Mouse (Mus musculus): ENCODE data around the gene Disp1. TPM values are rescaled to one million over a fixed set of nuclear protein-coding genes. Genes with fewer than 3 reads are reported as not detected.

Gene Disp1
- total RNA-seq, 2 experiments from 2014 or later, result 3.8 to 3.9 TPM

Small RNA genes lying within 50 kb of the gene (microRNA-seq; reads per million reads assigned to microRNA genes)
- not detected for gene Gm24975

Other genes starting within 250 kb of the Disp1 start
- gene Aida, start 75.1 kb upstream of the Disp1 start, total RNA-seq (2021), result 10 to 100 TPM; 56.4 to 61.4 TPM
- 10 to 100 TPM; 62.3 to 64.8 TPM for gene Brox, start 75.7 kb upstream of the Disp1 start, total RNA-seq (2021)
- gene Mia3, start 148.0 kb upstream of the Disp1 start, total RNA-seq (2021), result 100 to 1,000 TPM; 279 to 289 TPM
- 10 to 100 TPM; 16.0 to 17.5 TPM for gene Taf1a, start 167.5 kb upstream of the Disp1 start, total RNA-seq (2021)
- gene Hhipl2, start 196.7 kb upstream of the Disp1 start, total RNA-seq (2021), result under 1 TPM in 1 of 2 experiments, not detected in 1; 0.95 TPM